Mouse (Mus musculus) limb, embryonic 15.5 days (tissue): Measurements from ENCODE around the gene Fkbp4. TPM values are rescaled to one million over a fixed set of nuclear protein-coding genes. Genes with fewer than 3 reads are reported as not detected.

ENCODE experiments used
- ATAC-seq: fragments of 200-750 bp; cut with Nextera tagmentation; 2 replicates; pipeline ENCODE4 v1.8.0; 2017; ENCODE audit warnings: low read depth, moderate TSS enrichment; ENCODE audit not compliant: insufficient number of reproducible peaks, low FRiP score, low TSS enrichment
- H3K27ac ChIP-seq: fragments of 300-500 bp; sonication (generic); 2 replicates; pipeline ENCODE4 v1.5.1; 2015; ENCODE audit warnings: moderate library complexity, mild to moderate bottlenecking, inconsistent platforms
- H3K27me3 ChIP-seq: fragments of 300-500 bp; sonication (generic); 2 replicates; pipeline ENCODE4 v1.6.1; 2015; ENCODE audit warnings: inconsistent platforms
- H3K36me3 ChIP-seq: fragments of 300-500 bp; sonication (generic); 2 replicates; pipeline ENCODE4 v1.6.1; 2015; ENCODE audit warnings: inconsistent platforms
- H3K4me1 ChIP-seq: fragments of 300-500 bp; sonication (generic); 2 replicates; pipeline ENCODE4 v1.6.1; 2015; ENCODE audit warnings: inconsistent platforms
- H3K4me2 ChIP-seq: fragments of 300-500 bp; sonication (generic); 2 replicates; pipeline ENCODE4 v1.6.1; 2015; ENCODE audit warnings: mild to moderate bottlenecking, inconsistent platforms
- H3K4me3 ChIP-seq: fragments of 300-500 bp; sonication (generic); 2 replicates; pipeline ENCODE4 v1.5.1; 2015; ENCODE audit warnings: mild to moderate bottlenecking, inconsistent platforms
- H3K9ac ChIP-seq: fragments of 300-500 bp; sonication (generic); 2 replicates; pipeline ENCODE4 v1.6.1; 2015; ENCODE audit warnings: inconsistent platforms
- H3K9me3 ChIP-seq: fragments of 300-500 bp; sonication (generic); 2 replicates; pipeline ENCODE4 v1.6.1; 2016; ENCODE audit warnings: inconsistent platforms
- WGBS: fragments of 180-500 bp; shearing (Covaris S2); methylation state at CpG from one replicate; pipeline ENCODE4 v1.1.7; 2015; 5-methylcytosine and 5-hydroxymethylcytosine counted together
- polyA plus RNA-seq: library from polyadenylated mRNA; unstranded; fragments of >200 nt; fragmentation: Nextera tagmentation; extraction: Ambion mirVana; gene quantifications from 2 replicates; pipeline ENCODE4 v1.2.1, GENCODE M21; 2015

The Fkbp4 gene
- polyA plus RNA-seq, 1 experiment from 2014 or later = 343 TPM

- H3K9me3 ChIP-seq = no peaks in the 10 kb centered on the region
- ATAC-seq = no peak
- no peak overlapping the region for H3K27ac ChIP-seq
- peak overlapping the region; percentile 98 for H3K4me3 ChIP-seq
- H3K36me3 ChIP-seq = peaks cover 50% of the 10 kb centered on the region
- 90% methylated on average over 8 of the region's 8 CpGs for WGBS
- peaks cover 24% of the 10 kb centered on the region for H3K4me1 ChIP-seq
- H3K27me3 ChIP-seq = no peaks in the 10 kb centered on the region
- peak overlapping the region; percentile 80 for H3K4me2 ChIP-seq
- peak overlapping the region; percentile 11; the same call in 1 of the 2 replicates for H3K9ac ChIP-seq
Measured at GRCm38 (mm10) chr6:128436356-128437005, 2.0 kb downstream of the Fkbp4 start.

- no peaks in the 10 kb centered on the region for H3K27me3 ChIP-seq
- H3K36me3 ChIP-seq = peaks cover 58% of the 10 kb centered on the region
- H3K4me3 ChIP-seq = no peak overlapping the region
- H3K4me2 ChIP-seq = no peak overlapping the region
- ATAC-seq = no peak
- peaks cover 24% of the 10 kb centered on the region for H3K4me1 ChIP-seq
- no peaks in the 10 kb centered on the region for H3K9me3 ChIP-seq
- H3K9ac ChIP-seq = no peak overlapping the region
- 81% methylated on average over 5 of the region's 5 CpGs for WGBS
- H3K27ac ChIP-seq = no peak overlapping the region
Measured at GRCm38 (mm10) chr6:128435474-128435873, 3.0 kb downstream of the Fkbp4 start.

GRCm38 (mm10) chr6:128433566-128433965 lies 4.9 kb downstream of the Fkbp4 start:
- no peak overlapping the region for H3K9ac ChIP-seq
- H3K4me2 ChIP-seq = no peak overlapping the region
- no peak for ATAC-seq
- no peak overlapping the region for H3K27ac ChIP-seq
- no peak overlapping the region for H3K4me3 ChIP-seq
- H3K4me1 ChIP-seq = peaks cover 16% of the 10 kb centered on the region
- WGBS = 89% methylated on average over 13 of the region's 13 CpGs
- H3K36me3 ChIP-seq = peaks cover 76% of the 10 kb centered on the region
- no peaks in the 10 kb centered on the region for H3K27me3 ChIP-seq
- no peaks in the 10 kb centered on the region for H3K9me3 ChIP-seq

- Histone ChIP-seq H3K36me3 (peaks cover 86% of the 10 kb centered on the region), H3K4me2 (no peak overlapping the region), H3K9ac (no peak overlapping the region), H3K4me3 (no peak overlapping the region), H3K27ac (no peak overlapping the region), H3K4me1 (peaks cover 16% of the 10 kb centered on the region), H3K27me3 (no peaks in the 10 kb centered on the region), H3K9me3 (no peaks in the 10 kb centered on the region)
- WGBS = 90% methylated on average over 13 of the region's 13 CpGs
- ATAC-seq = no peak
Measured at GRCm38 (mm10) chr6:128432356-128432915, 6.0 kb downstream of the Fkbp4 start.

GRCm38 (mm10) chr6:128429826-128430225 lies 8.7 kb downstream of the Fkbp4 start:
- peak; percentile 12; the same call in 1 of the 2 replicates for ATAC-seq
- peaks cover 3% of the 10 kb centered on the region; the same call in 1 of the 2 replicates for H3K4me1 ChIP-seq
- WGBS = 90% methylated on average over 6 of the region's 6 CpGs
- H3K9ac ChIP-seq = no peak overlapping the region
- H3K27me3 ChIP-seq = no peaks in the 10 kb centered on the region
- no peak overlapping the region for H3K27ac ChIP-seq
- no peak overlapping the region for H3K4me3 ChIP-seq
- H3K4me2 ChIP-seq = no peak overlapping the region
- peaks cover 69% of the 10 kb centered on the region for H3K36me3 ChIP-seq
- H3K9me3 ChIP-seq = no peaks in the 10 kb centered on the region

GRCm38 (mm10) chr6:128429300-128429699 lies 9.2 kb downstream of the Fkbp4 start:
- Histone ChIP-seq H3K9ac (no peak overlapping the region), H3K27me3 (no peaks in the 10 kb centered on the region), H3K9me3 (no peaks in the 10 kb centered on the region), H3K27ac (no peak overlapping the region), H3K4me2 (no peak overlapping the region), H3K4me3 (no peak overlapping the region), H3K36me3 (peaks cover 64% of the 10 kb centered on the region), H3K4me1 (peaks cover 3% of the 10 kb centered on the region; the same call in 1 of the 2 replicates)
- 100% methylated on average over 2 of the region's 2 CpGs for WGBS
- no peak for ATAC-seq

GRCm38 (mm10) chr6:128427571-128427970 lies 10.9 kb downstream of the Fkbp4 start:
- H3K4me2 ChIP-seq = no peak overlapping the region
- H3K9ac ChIP-seq = no peak overlapping the region
- no peaks in the 10 kb centered on the region for H3K27me3 ChIP-seq
- WGBS = 94% methylated on average over 5 of the region's 5 CpGs
- no peak for ATAC-seq
- peaks cover 6% of the 10 kb centered on the region; the same call in 1 of the 2 replicates for H3K4me1 ChIP-seq
- H3K27ac ChIP-seq = no peak overlapping the region
- H3K4me3 ChIP-seq = no peak overlapping the region
- no peaks in the 10 kb centered on the region for H3K9me3 ChIP-seq
- H3K36me3 ChIP-seq = peaks cover 47% of the 10 kb centered on the region

GRCm38 (mm10) chr6:128425046-128425445 lies 13.4 kb downstream of the Fkbp4 start:
- no peaks in the 10 kb centered on the region for H3K9me3 ChIP-seq
- WGBS = 19% methylated on average over 9 of the region's 9 CpGs
- H3K36me3 ChIP-seq = peaks cover 28% of the 10 kb centered on the region
- H3K9ac ChIP-seq = peak overlapping the region; percentile 81; the same call in 1 of the 2 replicates
- peaks cover 6% of the 10 kb centered on the region; the same call in 1 of the 2 replicates for H3K4me1 ChIP-seq
- H3K4me3 ChIP-seq = peak overlapping the region; percentile 64
- no peak for ATAC-seq
- peak overlapping the region; percentile 99 for H3K27ac ChIP-seq
- no peaks in the 10 kb centered on the region for H3K27me3 ChIP-seq
- H3K4me2 ChIP-seq = peak overlapping the region; percentile 51

- Histone ChIP-seq H3K27ac (peak within 1 kb of the TSS; percentile 99), H3K4me1 (peaks cover 6% of the 10 kb centered on the region; the same call in 1 of the 2 replicates), H3K27me3 (no peaks in the 10 kb centered on the region), H3K9ac (peak within 1 kb of the TSS; percentile 81), H3K36me3 (peaks cover 24% of the 10 kb centered on the region), H3K9me3 (no peaks in the 10 kb centered on the region), H3K4me3 (peak within 1 kb of the TSS; percentile 64), H3K4me2 (peak within 1 kb of the TSS; percentile 51)
- ATAC-seq = peak; percentile 95
- under 1% methylated on average over 42 of the region's 42 CpGs for WGBS
Measured at GRCm38 (mm10) chr6:128424269-128425019, 14.0 kb downstream of the Fkbp4 start, which contains the start of gene Itfg2. Itfg2 (minus strand) TSS chr6:128424931.

GRCm38 (mm10) chr6:128423496-128424268 lies 14.8 kb downstream of the Fkbp4 start:
- Histone ChIP-seq H3K27me3 (no peaks in the 10 kb centered on the region), H3K36me3 (peaks cover 16% of the 10 kb centered on the region), H3K4me1 (peaks cover 6% of the 10 kb centered on the region; the same call in 1 of the 2 replicates), H3K9me3 (no peaks in the 10 kb centered on the region), H3K9ac (peak overlapping the region; percentile 81), H3K27ac (peak overlapping the region; percentile 99), H3K4me3 (peak overlapping the region; percentile 64), H3K4me2 (peak overlapping the region; percentile 51)
- 41% methylated on average over 16 of the region's 16 CpGs for WGBS
- ATAC-seq = no peak

GRCm38 (mm10) chr6:128421480-128421879 lies 17.0 kb downstream of the Fkbp4 start:
- peaks cover 12% of the 10 kb centered on the region; the same call in 1 of the 2 replicates for H3K36me3 ChIP-seq
- no peak overlapping the region for H3K9ac ChIP-seq
- H3K27ac ChIP-seq = 0 out of 2 replicates have a peak overlapping the region, but pooled peaks have one; percentile 13
- H3K4me1 ChIP-seq = peaks cover 6% of the 10 kb centered on the region; the same call in 1 of the 2 replicates
- H3K4me2 ChIP-seq = no peak overlapping the region
- 83% methylated on average over 3 of the region's 3 CpGs for WGBS
- no peaks in the 10 kb centered on the region for H3K9me3 ChIP-seq
- no peak overlapping the region for H3K4me3 ChIP-seq
- no peak for ATAC-seq
- no peaks in the 10 kb centered on the region for H3K27me3 ChIP-seq
